Comparison of ENCODE assay signal across 18 mouse cellular contexts in genomic region chr15:102217325-102217724, GRCm38 (mm10). TPM values are rescaled to one million over a fixed set of nuclear protein-coding genes. Genes with fewer than 3 reads are reported as not detected.
DNase-seq lines count a peak whose midpoint lies in the region; ATAC-seq and TF ChIP-seq lines count a peak whose summit lies in the region.
"Had no signal": no experiment of that assay in that cellular context is flagged by ENCODE, and none has a peak within 500 bp of the region (broad histone marks: within the 10 kb centered on the region; RNA-seq: fewer than 3 reads in every experiment).

No protein-coding gene starts in this region.

- ATAC-seq in hindbrain, embryonic 14.5 days (ENCODE audit: low FRiP score): peak; percentile 31; the same call in 1 of the 2 replicates
- no peak for ATAC-seq in hindbrain, embryonic 13.5 days (ENCODE audit: low FRiP score)
- ATAC-seq in lung, embryonic 14.5 days (ENCODE audit: insufficient read depth): peak; percentile 42; the same call in 1 of the 2 replicates
- ATAC-seq: inflammation-experienced regulatory T-cells, adult 6 months had no signal

- H3K79me2 ChIP-seq in MEL (ENCODE audit: control insufficient read depth, insufficient read depth, low read length, poor library complexity): no peaks in the 10 kb centered on the region

- TF ChIP-seq EP300 in MEL (IDR thresholded peaks at IDR 0.05; ENCODE audit: low read depth in 1 of 2, low read length in 2 of 2): no peak

- peaks cover 41% of the 10 kb centered on the region for H3K36me3 ChIP-seq in hindbrain, embryonic 14.5 days (replicated peaks; ENCODE audit: control insufficient read depth, insufficient read depth)
- H3K36me3 ChIP-seq in hindbrain, embryonic 13.5 days: peaks cover 47% of the 10 kb centered on the region
- peaks cover 41% of the 10 kb centered on the region for H3K36me3 ChIP-seq in lung, embryonic 14.5 days (ENCODE audit: insufficient read depth)
- H3K36me3 ChIP-seq in E14TG2a.4 (ENCODE audit: insufficient read depth, low read length): peaks cover 85% of the 10 kb centered on the region
- peaks cover 0 to 7% of the 10 kb centered on the region in 2 experiments; a peak in 2 of 4 replicates for H3K36me3 ChIP-seq in MEL (ENCODE audit: control insufficient read depth in 1 of 2, insufficient read depth in 2 of 2, low read length in 2 of 2)

- no peak overlapping the region for H3K9ac ChIP-seq in hindbrain, embryonic 14.5 days
- no peak overlapping the region for H3K9ac ChIP-seq in hindbrain, embryonic 13.5 days
- no peak overlapping the region for H3K9ac ChIP-seq in lung, embryonic 14.5 days
- H3K9ac ChIP-seq in MEL (ENCODE audit: control insufficient read depth, low read depth, low read length, poor library complexity, severe bottlenecking): no peak overlapping the region
- H3K9ac ChIP-seq: liver, embryonic 15.5 days had no signal

- no peak for TF ChIP-seq CTCF in lung, embryonic 14.5 days (IDR thresholded peaks at IDR 0.05; ENCODE audit: low read depth)
- TF ChIP-seq CTCF in E14TG2a.4 (conservative IDR thresholded peaks at IDR 0.05; ENCODE audit: low read length): no peak
- TF ChIP-seq CTCF in MEL (IDR thresholded peaks at IDR 0.05 in 2 of 3, conservative IDR thresholded peaks at IDR 0.05 in 1 of 3; ENCODE audit: control insufficient read depth in 1 of 3, insufficient read depth in 1 of 3, low read depth in 2 of 3, low read length in 3 of 3, poor library complexity in 1 of 3, severe bottlenecking in 1 of 3): no peak

- H3K4me1 ChIP-seq in hindbrain, embryonic 14.5 days (replicated peaks; ENCODE audit: control insufficient read depth, insufficient read depth, low read length): no peaks in the 10 kb centered on the region
- H3K4me1 ChIP-seq in hindbrain, embryonic 13.5 days (replicated peaks): no peaks in the 10 kb centered on the region
- no peaks in the 10 kb centered on the region for H3K4me1 ChIP-seq in lung, embryonic 14.5 days (ENCODE audit: insufficient read depth)
- H3K4me1 ChIP-seq in E14TG2a.4 (replicated peaks; ENCODE audit: low read depth, low read length): peaks cover 79% of the 10 kb centered on the region
- no peaks in the 10 kb centered on the region for H3K4me1 ChIP-seq in MEL (ENCODE audit: control insufficient read depth in 1 of 2, insufficient read depth in 2 of 2, low read length in 2 of 2)
- H3K4me1 ChIP-seq: liver, embryonic 15.5 days had no signal

- no peak overlapping the region for H3K4me3 ChIP-seq in hindbrain, embryonic 14.5 days (replicated peaks; ENCODE audit: low read length)
- no peak overlapping the region for H3K4me3 ChIP-seq in hindbrain, embryonic 13.5 days
- H3K4me3 ChIP-seq in lung, embryonic 14.5 days (ENCODE audit: low read depth, low read length): no peak overlapping the region
- H3K4me3 ChIP-seq in E14TG2a.4 (replicated peaks; ENCODE audit: low read length) (peak overlapping the region; percentile 45), MEL (ENCODE audit: control insufficient read depth in 1 of 2, insufficient read depth in 1 of 2, low read depth in 2 of 2, low read length in 2 of 2) (no peak overlapping the region)
- H3K4me3 ChIP-seq: erythroblast, embryonic 14.5 days; liver, embryonic 15.5 days had no signal

- H3K4me2 ChIP-seq in hindbrain, embryonic 14.5 days (replicated peaks): no peak overlapping the region
- no peak overlapping the region for H3K4me2 ChIP-seq in hindbrain, embryonic 13.5 days
- no peak overlapping the region for H3K4me2 ChIP-seq in lung, embryonic 14.5 days
- H3K4me2 ChIP-seq: liver, embryonic 15.5 days had no signal

- TF ChIP-seq RAD21 in MEL (IDR thresholded peaks at IDR 0.05; ENCODE audit: low read depth, low read length): no peak

- no peaks in the 10 kb centered on the region for H3K9me3 ChIP-seq in hindbrain, embryonic 14.5 days (ENCODE audit: control insufficient read depth, low read length)
- H3K9me3 ChIP-seq in hindbrain, embryonic 13.5 days: no peaks in the 10 kb centered on the region
- no peaks in the 10 kb centered on the region for H3K9me3 ChIP-seq in lung, embryonic 14.5 days (ENCODE audit: low read depth, low read length)
- H3K9me3 ChIP-seq in E14TG2a.4 (ENCODE audit: low read length): no peaks in the 10 kb centered on the region
- H3K9me3 ChIP-seq in MEL (replicated peaks; ENCODE audit: insufficient read depth, low read length): no peaks in the 10 kb centered on the region
- H3K9me3 ChIP-seq: liver, embryonic 15.5 days had no signal

- no peak overlapping the region for H3K27ac ChIP-seq in hindbrain, embryonic 14.5 days
- no peak overlapping the region for H3K27ac ChIP-seq in hindbrain, embryonic 13.5 days
- H3K27ac ChIP-seq in lung, embryonic 14.5 days (ENCODE audit: low read depth): no peak overlapping the region
- H3K27ac ChIP-seq in MEL (ENCODE audit: control insufficient read depth, low read depth, low read length): no peak overlapping the region
- H3K27ac ChIP-seq: liver, embryonic 15.5 days had no signal

- WGBS in hindbrain, embryonic 14.5 days: 90% methylated on average over 7 of the region's 7 CpGs
- 88% methylated on average over 7 of the region's 7 CpGs for WGBS in hindbrain, embryonic 13.5 days
- 52% methylated on average over 7 of the region's 7 CpGs for WGBS in lung, embryonic 14.5 days

- no peak for DNase-seq in hindbrain, embryonic 14.5 days (ENCODE audit: low spot score)
- DNase-seq in lung, embryonic 14.5 days: no peak
- DNase-seq in lung, postnatal 10 days: no peak
- no peak for DNase-seq in MEL (ENCODE audit: low read depth, low spot score)
- no peak for DNase-seq in right cerebral cortex, postnatal 4 days
- no peak for DNase-seq in embryo, embryonic 9.5 days (ENCODE audit: extremely low spot score)
- DNase-seq: adrenal gland, adult 8-10 months; cerebellum, postnatal 10 days; gastrocnemius, postnatal 25 days; retina, postnatal 1 day; thymus, adult 18-20 months had no signal

- H3K27me3 ChIP-seq in hindbrain, embryonic 14.5 days (ENCODE audit: control insufficient read depth, insufficient read depth, low read length): peaks cover 2% of the 10 kb centered on the region; the same call in 1 of the 2 replicates
- H3K27me3 ChIP-seq in hindbrain, embryonic 13.5 days: peaks cover 5% of the 10 kb centered on the region; the same call in 1 of the 2 replicates
- no peaks in the 10 kb centered on the region for H3K27me3 ChIP-seq in lung, embryonic 14.5 days (ENCODE audit: insufficient read depth, low read length)
- H3K27me3 ChIP-seq in E14TG2a.4 (ENCODE audit: insufficient read depth, low read length) (no peaks in the 10 kb centered on the region), MEL (ENCODE audit: control insufficient read depth in 1 of 2, insufficient read depth in 2 of 2, low read length in 2 of 2) (no peaks in the 10 kb centered on the region)

- TF ChIP-seq POLR2A in MEL (IDR thresholded peaks at IDR 0.05; ENCODE audit: control insufficient read depth in 1 of 2, insufficient read depth in 1 of 2, low read depth in 1 of 2, low read length in 2 of 2, poor library complexity in 1 of 2): no peak

TF ChIP-seq in MEL, 35 proteins besides CTCF, POLR2A, EP300 and RAD21 (continues in another document):
- TF ChIP-seq CHD2 (IDR thresholded peaks at IDR 0.05; ENCODE audit: low read length) (no peak), MYC (IDR thresholded peaks at IDR 0.05; ENCODE audit: low read depth, low read length) (no peak), POLR2AphosphoS2 (IDR thresholded peaks at IDR 0.05; ENCODE audit: low read length) (0 out of 2 replicates have a peak, but pooled peaks have one; percentile 1), ZKSCAN1 (IDR thresholded peaks at IDR 0.05; ENCODE audit: low read depth, low read length) (no peak)

RNA-seq across cellular contexts. Expression of gene Csad, which starts 12.8 kb away (rescaled TPM):
- polyA plus RNA-seq in hindbrain, embryonic 14.5 days (2014; fragmentation: Nextera tagmentation; extraction: Ambion mirVana): 27.5 and 33.3 TPM in 2 replicates
- 43.2 and 44.5 TPM in 2 replicates for polyA plus RNA-seq in hindbrain, embryonic 13.5 days (2015; fragmentation: Nextera tagmentation; extraction: Ambion mirVana)
- 59.1 and 68.1 TPM in 2 replicates for polyA plus RNA-seq in lung, embryonic 14.5 days (2014; fragmentation: Nextera tagmentation; extraction: Ambion mirVana)
- total RNA-seq in MEL (2012; rRNA removed): 4.1 and 5.3 TPM in 2 replicates
- polyA plus RNA-seq in MEL (2012; ENCODE audit: insufficient read depth in 1 of 2, insufficient read length in 2 of 2, low read depth in 1 of 2, low replicate concordance in 2 of 2, missing spikeins in 1 of 2): 10 to 100 TPM in 1 of 2 experiments, not detected in 1; 10.5 TPM

RNA-seq across cellular contexts. Expression of gene Zfp740, which starts 14.3 kb away (rescaled TPM):
- polyA plus RNA-seq in hindbrain, embryonic 14.5 days (2014; fragmentation: Nextera tagmentation; extraction: Ambion mirVana): 45.4 and 47.1 TPM in 2 replicates
- polyA plus RNA-seq in hindbrain, embryonic 13.5 days (2015; fragmentation: Nextera tagmentation; extraction: Ambion mirVana): 68.8 and 71.7 TPM in 2 replicates
- polyA plus RNA-seq in lung, embryonic 14.5 days (2014; fragmentation: Nextera tagmentation; extraction: Ambion mirVana): 60.4 and 64.1 TPM in 2 replicates
- 39.9 and 40.5 TPM in 2 replicates for total RNA-seq in MEL (2012; rRNA removed)
- 10 to 100 TPM in 1 of 2 experiments, not detected in 1; 50.1 TPM for polyA plus RNA-seq in MEL (2012; ENCODE audit: insufficient read depth in 1 of 2, insufficient read length in 2 of 2, low read depth in 1 of 2, low replicate concordance in 2 of 2, missing spikeins in 1 of 2)

RNA-seq across cellular contexts. Expression of gene Itgb7, which starts 14.4 kb away (rescaled TPM):
- 0.22 and 1.1 TPM in 2 replicates for polyA plus RNA-seq in hindbrain, embryonic 14.5 days (2014; fragmentation: Nextera tagmentation; extraction: Ambion mirVana)
- polyA plus RNA-seq in hindbrain, embryonic 13.5 days (2015; fragmentation: Nextera tagmentation; extraction: Ambion mirVana): 0.45 and 1.5 TPM in 2 replicates
- polyA plus RNA-seq in lung, embryonic 14.5 days (2014; fragmentation: Nextera tagmentation; extraction: Ambion mirVana): 1.4 and 2.6 TPM in 2 replicates
- 7.4 TPM in 2 replicates for total RNA-seq in MEL (2012; rRNA removed)
- polyA plus RNA-seq in MEL (2012; ENCODE audit: insufficient read depth in 1 of 2, insufficient read length in 2 of 2, low read depth in 1 of 2, low replicate concordance in 2 of 2, missing spikeins in 1 of 2): 10 to 100 TPM in 1 of 2 experiments, not detected in 1; 15.2 TPM

RNA-seq across cellular contexts. Expression of gene Rarg, which starts 40.0 kb away (rescaled TPM):
- 6.2 and 6.7 TPM in 2 replicates for polyA plus RNA-seq in hindbrain, embryonic 14.5 days (2014; fragmentation: Nextera tagmentation; extraction: Ambion mirVana)
- polyA plus RNA-seq in hindbrain, embryonic 13.5 days (2015; fragmentation: Nextera tagmentation; extraction: Ambion mirVana): 5.7 and 7.1 TPM in 2 replicates
- 38.5 and 38.7 TPM in 2 replicates for polyA plus RNA-seq in lung, embryonic 14.5 days (2014; fragmentation: Nextera tagmentation; extraction: Ambion mirVana)
- total RNA-seq in MEL (2012; rRNA removed): 0.39 and 0.59 TPM in 2 replicates
- polyA plus RNA-seq in MEL (2012; ENCODE audit: insufficient read depth in 1 of 2, insufficient read length in 2 of 2, low read depth in 1 of 2, low replicate concordance in 2 of 2, missing spikeins in 1 of 2): 1 to 10 TPM in 1 of 2 experiments, not detected in 1; 5.8 TPM

RNA-seq across cellular contexts. Expression of gene Gm9918, which starts 53.0 kb away (rescaled TPM):
- polyA plus RNA-seq in hindbrain, embryonic 14.5 days (2014; fragmentation: Nextera tagmentation; extraction: Ambion mirVana): not detected in 2 replicates
- polyA plus RNA-seq in hindbrain, embryonic 13.5 days (2015; fragmentation: Nextera tagmentation; extraction: Ambion mirVana): 0.14 and 0.22 TPM in 2 replicates
- polyA plus RNA-seq in lung, embryonic 14.5 days (2014; fragmentation: Nextera tagmentation; extraction: Ambion mirVana): 0.38 and 0.82 TPM in 2 replicates
- total RNA-seq in MEL (2012; rRNA removed): not detected in 2 replicates
- under 1 TPM in 1 of 2 experiments, not detected in 1; 0.04 TPM for polyA plus RNA-seq in MEL (2012; ENCODE audit: insufficient read depth in 1 of 2, insufficient read length in 2 of 2, low read depth in 1 of 2, low replicate concordance in 2 of 2, missing spikeins in 1 of 2)
- total RNA-seq: gastrocnemius, postnatal 25 days; heart, postnatal 25 days; left cerebral cortex, adult 18-20 months had no signal
- polyA plus RNA-seq: erythroblast, embryonic 14.5 days; inflammation-experienced regulatory T-cells, adult 6 months; liver, embryonic 15.5 days had no signal
